Mouse (Mus musculus) CD8-positive naive resting alpha-beta T cell, adult 57 days (primary cell): ENCODE results near the gene Vmn1r185. TPM values are rescaled to one million over a fixed set of nuclear protein-coding genes. Genes with fewer than 3 reads are reported as not detected.

ENCODE experiments used
- total RNA-seq: library from RNA; stranded (reverse); gene quantifications from one replicate; pipeline ENCODE4 v1.2.4, GENCODE M21; 2023

Gene Vmn1r185
- not detected for total RNA-seq

GRCm38 (mm10) chr7:26618364-26618763 is at the start of gene Vmn1r185:
TSS of gene Vmn1r185 (minus strand) at chr7:26618464.

Other genes with a start within 250 kb of the Vmn1r185 start
- not detected for gene Nlrp9c, start 214.8 kb downstream of the Vmn1r185 start, total RNA-seq
- not detected for gene Nlrp4a, start 183.4 kb downstream of the Vmn1r185 start, total RNA-seq
- not detected for gene Nlrp9a, start 83.4 kb downstream of the Vmn1r185 start, total RNA-seq
- gene Cyp2b23, start 68.0 kb upstream of the Vmn1r185 start, total RNA-seq, result not detected
- gene Cyp2b19, start 138.7 kb upstream of the Vmn1r185 start, total RNA-seq, result not detected
- not detected for gene Cyp2g1, start 190.4 kb upstream of the Vmn1r185 start, total RNA-seq
- not detected for gene Cyp2a5, start 216.8 kb upstream of the Vmn1r185 start, total RNA-seq